Mouse (Mus musculus) forebrain, embryonic 16.5 days (tissue): ENCODE data around the gene Il34. TPM values are rescaled to one million over a fixed set of nuclear protein-coding genes. Genes with fewer than 3 reads are reported as not detected.

Experiments used
- ATAC-seq: fragments of 200-750 bp; cut with Nextera tagmentation; 2 replicates; pipeline ENCODE4 v1.8.0; 2017; ENCODE audit warnings: mild to moderate bottlenecking, moderate library complexity
- H3K27ac ChIP-seq: fragments of 300-500 bp; sonication (generic); 2 replicates; pipeline ENCODE4 v1.5.1; 2014; ENCODE audit warnings: low read length, control low read depth
- H3K27me3 ChIP-seq: fragments of 300-500 bp; sonication (generic); replicated peaks from 2 replicates; pipeline ENCODE4 v1.6.1; 2014; ENCODE audit warnings: low read length; ENCODE audit not compliant: control insufficient read depth, insufficient read depth
- H3K36me3 ChIP-seq: fragments of 300-500 bp; sonication (generic); 2 replicates; pipeline ENCODE4 v1.6.1; 2014; ENCODE audit not compliant: control insufficient read depth, insufficient read depth
- H3K4me1 ChIP-seq: fragments of 300-500 bp; sonication (generic); replicated peaks from 2 replicates; pipeline ENCODE4 v1.6.1; 2014; ENCODE audit warnings: low read length; ENCODE audit not compliant: control insufficient read depth, insufficient read depth
- H3K4me2 ChIP-seq: fragments of 300-500 bp; sonication (generic); 2 replicates; pipeline ENCODE4 v1.6.1; 2014; ENCODE audit warnings: mild to moderate bottlenecking, low read length, control low read depth
- H3K4me3 ChIP-seq: fragments of 300-500 bp; sonication (generic); replicated peaks from 2 replicates; pipeline ENCODE4 v1.5.1; 2014; ENCODE audit warnings: mild to moderate bottlenecking, low read length, control low read depth
- H3K9ac ChIP-seq: fragments of 300-500 bp; sonication (generic); replicated peaks from 2 replicates; pipeline ENCODE4 v1.6.1; 2014; ENCODE audit warnings: low read depth, low read length, control low read depth
- H3K9me3 ChIP-seq: fragments of 300-500 bp; sonication (generic); 2 replicates; pipeline ENCODE4 v1.6.1; 2016; ENCODE audit warnings: low read length; ENCODE audit not compliant: control insufficient read depth
- WGBS: fragments of 180-500 bp; shearing (Covaris S2); extraction: QIAGEN DNeasy Blood & Tissue Kit; methylation state at CpG from one replicate; pipeline ENCODE4 v1.1.7; 2014; 5-methylcytosine and 5-hydroxymethylcytosine counted together
- polyA plus RNA-seq: library from polyadenylated mRNA; unstranded; fragments of >200 nt; fragmentation: Nextera tagmentation; extraction: Ambion mirVana; gene quantifications from 2 replicates; pipeline ENCODE4 v1.2.1, GENCODE M21; 2015

The Il34 gene
- polyA plus RNA-seq, 1 experiment from 2014 or later = 5.4 TPM

GRCm38 (mm10) chr8:110694826-110695225 is 110.9 kb downstream of the Il34 start:
- Histone ChIP-seq H3K4me3 (no peak overlapping the region), H3K4me1 (peaks cover 14% of the 10 kb centered on the region), H3K27me3 (no peaks in the 10 kb centered on the region), H3K9ac (peak overlapping the region; percentile 17; the same call in 1 of the 2 replicates), H3K36me3 (no peaks in the 10 kb centered on the region), H3K27ac (peak overlapping the region; percentile 28; the same call in 1 of the 2 replicates), H3K4me2 (no peak overlapping the region), H3K9me3 (no peaks in the 10 kb centered on the region)
- no peak for ATAC-seq
- WGBS = 61% methylated on average over 4 of the region's 4 CpGs

- Histone ChIP-seq H3K36me3 (no peaks in the 10 kb centered on the region), H3K9me3 (no peaks in the 10 kb centered on the region), H3K4me1 (peaks cover 14% of the 10 kb centered on the region), H3K9ac (no peak overlapping the region), H3K4me2 (no peak overlapping the region), H3K27me3 (no peaks in the 10 kb centered on the region), H3K4me3 (no peak overlapping the region), H3K27ac (peak overlapping the region; percentile 28; the same call in 1 of the 2 replicates)
- 75% methylated on average over 5 of the region's 5 CpGs for WGBS
- ATAC-seq = no peak
Observed at GRCm38 (mm10) chr8:110694226-110694625, 111.5 kb downstream of the Il34 start.

Other genes starting within 250 kb of the Il34 start
- gene Vac14, start 187.3 kb downstream of the Il34 start, polyA plus RNA-seq = 28.0 and 28.1 TPM in 2 replicates
- gene Mtss1l, start 84.4 kb downstream of the Il34 start, polyA plus RNA-seq = 24.6 and 24.8 TPM in 2 replicates
- 65.0 and 69.3 TPM in 2 replicates for gene Cog4, start 40.7 kb upstream of the Il34 start, polyA plus RNA-seq
- gene Sf3b3, start 40.9 kb upstream of the Il34 start, polyA plus RNA-seq = 124 and 136 TPM in 2 replicates
- gene Fuk, start 96.6 kb upstream of the Il34 start, polyA plus RNA-seq = 8.2 and 8.4 TPM in 2 replicates
- 24.7 and 25.2 TPM in 2 replicates for gene St3gal2, start 114.0 kb upstream of the Il34 start, polyA plus RNA-seq
- gene Ddx19a, start 191.9 kb upstream of the Il34 start, polyA plus RNA-seq = 11.7 and 11.9 TPM in 2 replicates
- 8.7 and 10.2 TPM in 2 replicates for gene Ddx19b, start 225.8 kb upstream of the Il34 start, polyA plus RNA-seq
- gene Aars, start 227.2 kb upstream of the Il34 start, polyA plus RNA-seq = 72.1 and 80.1 TPM in 2 replicates